Mouse (Mus musculus) intestine, embryonic 16.5 days (tissue): ENCODE data around the gene Laptm4a. TPM values are rescaled to one million over a fixed set of nuclear protein-coding genes. Genes with fewer than 3 reads are reported as not detected.

Experiments
- ATAC-seq: fragments of 200-750 bp; cut with Nextera tagmentation; 2 replicates; pipeline ENCODE4 v1.8.0; 2017; ENCODE audit warnings: moderate TSS enrichment, moderate library complexity
- H3K27ac ChIP-seq: fragments of 300-500 bp; sonication (generic); 2 replicates; pipeline ENCODE4 v1.5.1; 2014; ENCODE audit warnings: mild to moderate bottlenecking, low read length
- H3K27me3 ChIP-seq: fragments of 300-500 bp; sonication (generic); replicated peaks from 2 replicates; pipeline ENCODE4 v1.6.1; 2014; ENCODE audit warnings: low read length, control low read depth, mixed read lengths; ENCODE audit not compliant: control insufficient read depth, insufficient read depth
- H3K36me3 ChIP-seq: fragments of 300-500 bp; sonication (generic); 2 replicates; pipeline ENCODE4 v1.6.1; 2014; ENCODE audit warnings: low read length, control low read depth; ENCODE audit not compliant: control insufficient read depth, insufficient read depth
- H3K4me1 ChIP-seq: fragments of 300-500 bp; sonication (generic); 2 replicates; pipeline ENCODE4 v1.6.1; 2014; ENCODE audit warnings: low read length, control low read depth, mixed read lengths; ENCODE audit not compliant: control insufficient read depth, insufficient read depth
- H3K4me2 ChIP-seq: fragments of 300-500 bp; sonication (generic); 2 replicates; pipeline ENCODE4 v1.6.1; 2014; ENCODE audit warnings: low read depth, low read length, control low read depth
- H3K4me3 ChIP-seq: fragments of 300-500 bp; sonication (generic); 2 replicates; pipeline ENCODE4 v1.5.1; 2014; ENCODE audit warnings: mild to moderate bottlenecking, low read length
- H3K9ac ChIP-seq: fragments of 300-500 bp; sonication (generic); 2 replicates; pipeline ENCODE4 v1.6.1; 2014; ENCODE audit warnings: low read depth, low read length
- H3K9me3 ChIP-seq: fragments of 300-500 bp; sonication (generic); 2 replicates; pipeline ENCODE4 v1.6.1; 2016; ENCODE audit warnings: low read length, control low read depth; ENCODE audit not compliant: control insufficient read depth
- WGBS: fragments of 180-500 bp; shearing (Covaris S2); extraction: QIAGEN DNeasy Blood & Tissue Kit; methylation state at CpG from one replicate; pipeline ENCODE4 v1.1.7; 2014; 5-methylcytosine and 5-hydroxymethylcytosine counted together
- polyA plus RNA-seq: library from polyadenylated mRNA; unstranded; fragments of >200 nt; fragmentation: Nextera tagmentation; extraction: Ambion mirVana; gene quantifications from 2 replicates; pipeline ENCODE4 v1.2.1, GENCODE M21; 2015

Gene Laptm4a
- polyA plus RNA-seq, 1 experiment from 2014 or later = 257 TPM

DNA sequence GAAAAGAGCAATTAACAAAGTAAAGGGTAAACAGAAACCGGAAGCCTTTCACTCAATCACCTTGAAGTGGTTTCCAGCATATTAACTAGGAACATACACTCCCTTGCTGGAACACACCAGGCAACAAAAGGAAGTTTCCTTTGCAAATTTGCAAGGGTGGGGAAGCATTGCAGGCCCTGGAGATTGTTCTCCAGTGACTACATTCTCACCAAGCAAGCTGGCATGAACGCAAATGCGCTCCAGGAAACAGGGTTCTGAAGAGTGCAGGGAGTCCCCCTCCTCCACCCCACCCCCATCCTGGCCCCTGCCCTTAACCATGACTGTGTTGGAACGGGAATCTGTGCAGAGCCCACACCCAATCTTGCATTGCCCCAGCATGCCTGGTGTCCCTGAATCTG is 36.3 kb upstream of the Laptm4a start:
- H3K27ac ChIP-seq = peak overlapping the region; percentile 55; the same call in 1 of the 2 replicates
- H3K4me1 ChIP-seq = peaks cover 16% of the 10 kb centered on the region
- no peak overlapping the region for H3K4me3 ChIP-seq
- H3K9ac ChIP-seq = no peak overlapping the region
- WGBS = 16% methylated on average over 4 of the region's 4 CpGs
- peak; percentile 30 for ATAC-seq
- no peaks in the 10 kb centered on the region for H3K27me3 ChIP-seq
- H3K36me3 ChIP-seq = no peaks in the 10 kb centered on the region
- H3K9me3 ChIP-seq = no peaks in the 10 kb centered on the region
- H3K4me2 ChIP-seq = 0 out of 2 replicates have a peak overlapping the region, but pooled peaks have one; percentile 17

DNA sequence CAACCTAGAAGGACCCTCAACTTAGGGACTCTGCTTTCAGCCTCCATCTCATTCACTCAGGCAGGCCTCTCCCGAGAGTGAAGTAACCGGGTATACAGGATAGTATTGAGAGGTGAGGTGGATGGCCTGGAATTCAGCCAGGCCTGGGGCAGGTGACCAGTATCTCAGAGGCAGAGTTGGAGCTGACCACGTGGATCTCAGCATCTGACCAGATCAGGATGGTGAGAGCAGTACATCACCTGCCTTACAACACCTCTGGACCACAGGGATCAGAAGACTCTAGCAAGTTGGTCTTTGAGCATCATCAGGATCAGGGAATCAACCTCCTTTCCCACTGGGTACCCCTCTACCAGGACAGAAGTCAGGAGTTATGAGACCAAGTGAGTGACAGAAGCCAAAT is 35.5 kb upstream of the Laptm4a start:
- Histone ChIP-seq H3K4me3 (no peak overlapping the region), H3K9me3 (no peaks in the 10 kb centered on the region), H3K36me3 (no peaks in the 10 kb centered on the region), H3K9ac (no peak overlapping the region), H3K27me3 (no peaks in the 10 kb centered on the region), H3K4me2 (no peak overlapping the region), H3K4me1 (peaks cover 16% of the 10 kb centered on the region), H3K27ac (peak overlapping the region; percentile 55; the same call in 1 of the 2 replicates)
- ATAC-seq = no peak
- WGBS = 64% methylated on average over 3 of the region's 3 CpGs

DNA sequence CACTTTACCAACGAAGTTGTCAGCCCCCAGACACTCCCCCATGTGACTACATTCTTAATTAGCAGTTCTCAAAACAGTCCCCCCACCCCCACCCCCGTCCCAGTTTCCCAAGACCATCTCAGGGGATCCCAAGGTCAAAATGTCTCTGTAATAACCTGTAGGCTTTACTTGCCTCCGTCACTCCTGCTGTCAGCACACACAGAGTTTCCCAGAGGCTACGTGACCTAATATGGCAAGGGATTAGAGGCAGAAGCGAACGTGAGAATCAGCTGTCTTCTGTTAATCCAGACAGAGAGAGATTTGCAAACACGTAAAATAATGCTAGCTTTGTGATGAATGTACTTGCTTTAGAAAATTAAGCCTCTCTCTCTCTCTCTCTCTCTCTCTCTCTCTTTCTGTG is 33.0 kb upstream of the Laptm4a start:
- H3K27ac ChIP-seq = peak overlapping the region; percentile 61; the same call in 1 of the 2 replicates
- H3K9me3 ChIP-seq = no peaks in the 10 kb centered on the region
- no peak overlapping the region for H3K4me3 ChIP-seq
- 46% methylated on average over 7 of the region's 7 CpGs for WGBS
- H3K36me3 ChIP-seq = no peaks in the 10 kb centered on the region
- no peak for ATAC-seq
- H3K27me3 ChIP-seq = no peaks in the 10 kb centered on the region
- peaks cover 16% of the 10 kb centered on the region for H3K4me1 ChIP-seq
- H3K9ac ChIP-seq = no peak overlapping the region
- H3K4me2 ChIP-seq = no peak overlapping the region

DNA sequence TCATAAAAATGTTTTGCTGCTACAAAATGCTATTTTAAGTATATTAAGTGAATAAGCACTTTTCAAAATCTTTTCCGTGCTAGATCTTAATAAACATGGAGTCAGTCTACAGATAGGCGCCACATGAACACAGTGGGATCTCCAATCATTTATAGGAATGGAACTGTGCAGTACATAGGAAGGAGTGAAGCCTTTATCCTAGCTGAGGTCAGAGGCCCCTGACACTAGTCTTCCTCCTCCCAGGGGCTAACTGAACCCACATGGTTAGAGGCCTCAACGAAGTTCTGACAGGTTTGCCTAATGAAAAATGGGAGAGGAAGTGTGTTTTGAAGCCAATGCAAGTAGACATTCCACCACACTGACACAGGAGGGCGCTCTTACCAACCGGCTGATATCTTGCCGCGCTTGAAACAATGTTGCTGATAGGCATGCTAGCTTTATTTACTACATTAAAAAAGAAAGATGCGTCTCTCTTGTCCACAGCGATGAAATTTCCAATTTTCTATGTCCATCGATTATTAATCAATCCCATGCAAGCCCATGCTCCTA is 32.3 kb upstream of the Laptm4a start:
- no peak overlapping the region for H3K4me3 ChIP-seq
- H3K4me2 ChIP-seq = no peak overlapping the region
- ATAC-seq = 0 out of 2 replicates have a peak, but pooled peaks have one; percentile 8
- no peak overlapping the region for H3K27ac ChIP-seq
- H3K27me3 ChIP-seq = no peaks in the 10 kb centered on the region
- H3K36me3 ChIP-seq = no peaks in the 10 kb centered on the region
- no peaks in the 10 kb centered on the region for H3K9me3 ChIP-seq
- H3K4me1 ChIP-seq = peaks cover 16% of the 10 kb centered on the region
- H3K9ac ChIP-seq = no peak overlapping the region
- WGBS = 18% methylated on average over 10 of the region's 10 CpGs

DNA sequence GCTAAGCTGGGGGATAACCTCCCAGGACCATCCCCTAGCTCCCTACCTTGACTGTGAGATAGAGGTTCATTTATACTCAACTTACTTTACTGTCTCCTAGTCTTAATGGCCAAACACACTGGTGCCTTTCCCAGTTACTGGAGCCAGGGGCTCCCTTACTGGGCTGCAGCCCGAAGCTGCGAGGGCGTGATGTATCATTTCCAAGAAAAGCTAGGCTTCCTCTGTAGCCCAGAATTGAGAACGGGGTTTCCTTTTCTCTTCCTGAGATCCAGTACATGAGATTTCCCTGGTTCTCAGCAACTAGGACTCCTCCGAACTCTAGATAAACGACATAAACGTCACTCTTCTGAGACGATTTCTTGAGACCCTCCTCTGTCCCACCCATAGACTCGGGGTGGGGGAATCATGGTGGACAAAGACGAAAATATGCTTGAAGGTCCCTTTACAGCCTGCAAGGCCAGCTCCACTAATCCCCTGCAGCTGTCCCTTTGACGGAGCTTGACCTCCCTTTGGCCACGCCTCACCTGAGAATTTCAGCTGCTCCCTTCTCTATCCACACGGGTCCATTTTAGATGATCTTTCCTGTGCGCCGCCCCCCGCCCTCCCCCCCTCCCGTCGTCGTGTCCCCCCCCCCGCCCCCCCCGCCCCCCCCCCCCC is 28.5 kb upstream of the Laptm4a start:
- H3K36me3 ChIP-seq = no peaks in the 10 kb centered on the region
- peak overlapping the region; percentile 29 for H3K4me3 ChIP-seq
- peak overlapping the region; percentile 43; the same call in 1 of the 2 replicates for H3K4me2 ChIP-seq
- 0 out of 2 replicates have a peak overlapping the region, but pooled peaks have one; percentile 32 for H3K9ac ChIP-seq
- ATAC-seq = no peak
- no peaks in the 10 kb centered on the region for H3K27me3 ChIP-seq
- whole genome bisulfite sequencing = 36% methylated on average over 14 of the region's 21 CpGs
- no peaks in the 10 kb centered on the region for H3K9me3 ChIP-seq
- H3K27ac ChIP-seq = no peak overlapping the region
- H3K4me1 ChIP-seq = no peaks in the 10 kb centered on the region

DNA sequence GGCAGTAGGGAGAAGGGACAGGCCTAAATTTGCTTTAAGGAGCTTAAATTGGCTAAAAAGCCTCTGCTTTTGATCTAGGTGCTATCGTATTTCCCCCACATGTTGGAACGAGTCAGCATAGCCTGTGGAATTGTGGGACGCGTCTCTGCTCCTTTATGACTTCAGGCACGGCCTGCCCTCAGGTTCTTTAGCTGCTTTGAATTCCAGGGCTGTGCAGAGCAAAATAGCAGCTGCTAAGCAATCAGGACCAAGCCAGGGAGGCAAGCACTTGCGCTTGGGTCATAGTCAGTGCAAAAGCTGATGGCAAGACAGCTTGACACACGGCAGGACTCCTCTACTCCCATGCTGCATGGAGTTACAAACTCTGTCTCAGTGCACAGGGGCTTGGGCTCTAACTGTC is 24.3 kb upstream of the Laptm4a start:
- WGBS = 39% methylated on average over 7 of the region's 7 CpGs
- no peak for ATAC-seq

DNA sequence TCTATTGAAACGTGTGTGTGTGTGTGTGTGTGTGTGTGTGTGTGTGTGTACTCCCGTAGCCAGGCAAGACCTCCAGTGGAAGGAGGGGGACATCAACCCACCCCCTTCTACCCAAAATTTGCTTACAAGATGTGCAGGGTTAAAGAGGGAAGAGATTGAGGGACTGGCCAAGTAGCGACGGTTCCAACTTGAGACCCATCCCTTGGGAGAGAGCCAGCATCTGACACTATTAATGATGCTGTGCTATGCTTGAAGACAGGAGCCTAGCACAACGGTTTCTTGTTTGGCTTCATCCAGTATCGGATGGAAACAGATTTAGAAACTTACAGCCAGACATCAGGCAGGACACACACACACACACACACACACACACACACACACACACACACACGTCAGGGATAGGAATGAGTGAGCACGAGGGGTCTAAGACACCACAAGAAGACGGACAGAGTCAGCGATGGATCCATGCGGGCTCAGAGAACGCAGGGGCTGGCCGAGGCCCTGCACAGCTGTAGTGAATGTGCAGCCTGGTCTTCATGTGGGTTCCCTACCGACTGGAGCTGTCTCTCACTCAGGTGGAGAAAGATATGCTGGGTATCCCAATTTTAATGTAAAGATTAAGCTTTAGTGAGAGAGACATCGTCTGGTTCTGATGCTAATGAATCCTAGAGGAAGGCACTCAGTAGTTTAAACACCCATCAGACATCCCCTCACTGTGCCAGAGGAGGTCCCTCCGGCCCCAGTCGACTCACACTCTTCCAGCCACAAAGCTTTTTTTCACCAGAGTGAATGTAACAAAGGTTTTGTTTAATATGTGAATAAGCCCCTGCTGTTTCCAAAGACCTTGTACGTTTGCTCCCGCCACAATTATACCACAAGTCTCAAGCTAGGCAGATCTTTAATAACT is 22.3 kb upstream of the Laptm4a start:
- no peak overlapping the region for H3K4me2 ChIP-seq
- no peak overlapping the region for H3K27ac ChIP-seq
- no peaks in the 10 kb centered on the region for H3K9me3 ChIP-seq
- peaks cover 21% of the 10 kb centered on the region for H3K4me1 ChIP-seq
- H3K9ac ChIP-seq = no peak overlapping the region
- no peak overlapping the region for H3K4me3 ChIP-seq
- H3K27me3 ChIP-seq = no peaks in the 10 kb centered on the region
- H3K36me3 ChIP-seq = no peaks in the 10 kb centered on the region
- 57% methylated on average over 19 of the region's 19 CpGs for WGBS
- ATAC-seq = no peak

More for the DNA sequence above, 24.3 kb upstream of the Laptm4a start:
- Histone ChIP-seq H3K4me3 (no peak overlapping the region), H3K4me2 (no peak overlapping the region), H3K27me3 (no peaks in the 10 kb centered on the region), H3K27ac (no peak overlapping the region), H3K9me3 (no peaks in the 10 kb centered on the region), H3K9ac (no peak overlapping the region), H3K4me1 (peaks cover 21% of the 10 kb centered on the region), H3K36me3 (no peaks in the 10 kb centered on the region)

DNA sequence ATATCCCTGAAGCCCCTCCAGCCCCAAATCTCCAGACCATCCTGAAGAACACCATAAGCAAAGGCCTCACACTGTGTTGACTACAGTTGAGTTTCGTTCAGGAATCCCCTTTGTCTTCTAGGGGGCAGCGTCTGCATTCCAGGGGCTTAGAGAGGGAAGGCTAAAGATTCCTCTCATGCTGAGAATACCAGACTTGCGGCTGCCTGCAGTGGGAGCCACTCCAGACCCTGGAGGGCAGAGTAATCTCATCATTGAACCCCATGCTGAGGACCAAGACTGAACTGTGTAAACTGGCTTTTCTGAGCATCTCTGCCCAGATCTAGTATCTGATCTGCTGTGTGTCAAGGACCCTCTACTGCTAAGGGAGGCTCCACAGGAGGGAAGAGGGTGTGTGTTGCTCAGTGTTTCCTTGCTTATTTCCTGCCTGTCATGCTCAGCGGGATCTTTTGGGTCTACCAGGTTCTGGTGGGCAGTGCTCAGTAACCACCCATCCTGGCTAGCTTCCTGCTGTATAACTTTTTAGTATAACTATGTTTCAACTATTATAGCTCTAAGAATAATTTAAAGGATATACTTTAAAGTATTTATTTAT is 21.3 kb upstream of the Laptm4a start:
- Histone ChIP-seq H3K9me3 (no peaks in the 10 kb centered on the region), H3K4me3 (no peak overlapping the region), H3K36me3 (no peaks in the 10 kb centered on the region), H3K4me1 (peaks cover 21% of the 10 kb centered on the region), H3K4me2 (no peak overlapping the region), H3K27ac (0 out of 2 replicates have a peak overlapping the region, but pooled peaks have one; percentile 18), H3K9ac (no peak overlapping the region), H3K27me3 (no peaks in the 10 kb centered on the region)
- ATAC-seq = no peak; the same call in 1 of the 2 replicates
- WGBS = 35% methylated on average over 4 of the region's 4 CpGs
